Mouse (Mus musculus): ENCODE measurements around the gene Gna13.

Gene Gna13

GRCm38 (mm10) chr11:109385296-109385695, 22.7 kb downstream of the Gna13 start:
- TF ChIP-seq GATA4 (IDR thresholded peaks at IDR 0.05; ENCODE audit: insufficient replicate concordance, low read length) = no peak

DNA sequence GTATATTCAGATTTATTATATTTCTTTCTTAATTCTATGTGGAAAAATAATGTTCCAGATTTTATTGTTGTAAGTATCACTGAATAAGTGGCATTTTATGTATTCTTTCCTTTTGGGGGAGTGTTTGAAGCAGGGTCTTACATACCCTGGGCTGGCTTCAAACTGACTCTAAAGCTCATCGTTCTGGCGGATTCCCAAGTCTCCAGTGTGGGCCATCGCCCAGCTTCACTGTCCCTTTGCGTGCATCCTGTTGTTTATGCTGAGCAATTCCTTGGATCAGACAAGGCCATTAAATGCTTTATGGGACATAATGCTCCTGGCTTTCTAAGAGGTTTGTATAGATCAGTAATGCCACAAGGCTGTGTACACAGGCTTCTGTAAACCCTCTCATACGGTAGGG, 26.4 kb downstream of the Gna13 start:
- TF ChIP-seq GATA4 (IDR thresholded peaks at IDR 0.05; ENCODE audit: insufficient replicate concordance, low read length) = no peak

GRCm38 (mm10) chr11:109391200-109391599, 28.6 kb downstream of the Gna13 start:
- TF ChIP-seq GATA4 (IDR thresholded peaks at IDR 0.05; ENCODE audit: insufficient replicate concordance, low read length) = no peak

DNA sequence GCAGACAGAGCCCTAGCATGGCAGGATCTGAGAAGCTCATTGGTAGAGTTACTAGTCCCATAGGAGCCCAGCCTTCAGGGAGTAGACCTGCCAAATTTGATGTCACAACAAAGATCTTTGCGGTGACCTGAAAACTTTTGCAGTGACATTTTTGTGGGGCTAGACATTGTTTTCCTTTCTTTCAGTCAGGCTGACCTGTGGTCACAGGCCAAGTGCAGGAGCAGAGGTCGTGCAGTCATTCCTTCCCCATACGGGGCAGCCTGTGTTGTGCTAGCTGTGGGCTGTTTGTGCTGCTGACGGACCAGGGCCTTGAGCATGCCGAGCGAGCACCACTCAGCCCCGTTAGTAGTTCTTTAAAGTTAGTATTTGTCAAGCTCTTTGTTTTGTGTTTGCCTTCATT, 29.1 kb downstream of the Gna13 start:
- TF ChIP-seq GATA4 (IDR thresholded peaks at IDR 0.05; ENCODE audit: insufficient replicate concordance, low read length) = no peak

DNA sequence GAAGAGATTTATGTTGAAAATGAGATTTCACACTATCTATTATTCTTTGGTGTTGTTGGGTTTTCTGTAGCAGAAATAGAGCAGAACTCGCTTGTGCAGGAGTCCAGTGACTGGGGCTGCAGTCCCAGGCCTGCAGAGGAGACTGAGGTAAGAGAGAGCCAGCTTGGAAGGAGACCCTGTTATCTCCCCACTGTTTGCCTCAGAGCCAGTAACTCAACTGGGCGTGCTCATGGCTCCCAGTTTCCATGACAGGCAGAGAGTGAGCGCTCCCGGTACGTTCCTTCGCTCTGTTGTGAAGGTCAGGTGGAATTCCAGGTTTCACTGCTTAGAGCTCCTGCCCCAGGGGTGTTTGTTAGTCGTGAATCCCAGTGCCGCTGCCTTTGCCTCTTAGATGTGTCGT, 30.0 kb downstream of the Gna13 start:
- TF ChIP-seq GATA4 (IDR thresholded peaks at IDR 0.05; ENCODE audit: insufficient replicate concordance, low read length) = no peak

DNA sequence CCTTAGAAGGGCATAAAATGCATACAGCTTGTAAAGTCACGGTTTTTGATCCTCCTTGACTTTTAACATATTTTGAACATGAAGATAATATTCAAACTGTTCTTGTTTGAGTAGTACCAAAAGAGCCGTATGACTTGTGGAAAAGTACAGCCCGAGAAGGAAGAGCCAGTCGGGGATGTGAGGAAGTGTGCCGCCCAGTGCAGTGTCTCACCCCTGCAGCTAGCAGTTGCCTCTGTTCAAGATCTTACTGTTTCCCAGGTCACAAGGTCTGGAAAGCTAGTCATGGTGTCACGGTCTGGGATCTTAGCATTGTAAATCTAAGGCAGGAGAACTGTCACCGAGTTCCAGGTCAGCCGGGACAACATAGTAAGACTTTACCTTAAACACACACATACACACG, 32.1 kb downstream of the Gna13 start:
- TF ChIP-seq GATA4 (IDR thresholded peaks at IDR 0.05; ENCODE audit: insufficient replicate concordance, low read length) = no peak

DNA sequence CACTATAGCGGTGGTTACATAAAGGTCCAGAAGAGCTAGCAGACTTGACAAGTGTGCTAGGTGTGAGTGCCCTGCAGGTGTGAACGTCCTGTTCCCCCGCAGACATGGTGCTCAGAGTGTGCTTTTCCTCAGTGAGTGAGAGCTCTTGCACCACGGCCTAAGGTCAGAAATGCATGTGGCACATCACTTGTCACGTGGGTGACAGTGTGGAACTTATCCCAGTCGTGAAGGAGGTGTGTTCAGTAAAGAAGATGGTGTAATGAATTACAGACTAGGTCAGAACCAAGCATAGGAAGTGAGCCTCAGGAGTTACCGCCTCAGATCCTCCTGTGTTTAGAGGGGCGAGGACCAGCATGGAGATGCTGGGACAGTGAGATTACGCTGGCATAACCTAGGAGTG, 32.7 kb downstream of the Gna13 start:
- no peak for TF ChIP-seq GATA4 (IDR thresholded peaks at IDR 0.05; ENCODE audit: insufficient replicate concordance, low read length)

GRCm38 (mm10) chr11:109406431-109406830, 43.8 kb downstream of the Gna13 start:
- no peak for TF ChIP-seq GATA4 (IDR thresholded peaks at IDR 0.05; ENCODE audit: insufficient replicate concordance, low read length)

DNA sequence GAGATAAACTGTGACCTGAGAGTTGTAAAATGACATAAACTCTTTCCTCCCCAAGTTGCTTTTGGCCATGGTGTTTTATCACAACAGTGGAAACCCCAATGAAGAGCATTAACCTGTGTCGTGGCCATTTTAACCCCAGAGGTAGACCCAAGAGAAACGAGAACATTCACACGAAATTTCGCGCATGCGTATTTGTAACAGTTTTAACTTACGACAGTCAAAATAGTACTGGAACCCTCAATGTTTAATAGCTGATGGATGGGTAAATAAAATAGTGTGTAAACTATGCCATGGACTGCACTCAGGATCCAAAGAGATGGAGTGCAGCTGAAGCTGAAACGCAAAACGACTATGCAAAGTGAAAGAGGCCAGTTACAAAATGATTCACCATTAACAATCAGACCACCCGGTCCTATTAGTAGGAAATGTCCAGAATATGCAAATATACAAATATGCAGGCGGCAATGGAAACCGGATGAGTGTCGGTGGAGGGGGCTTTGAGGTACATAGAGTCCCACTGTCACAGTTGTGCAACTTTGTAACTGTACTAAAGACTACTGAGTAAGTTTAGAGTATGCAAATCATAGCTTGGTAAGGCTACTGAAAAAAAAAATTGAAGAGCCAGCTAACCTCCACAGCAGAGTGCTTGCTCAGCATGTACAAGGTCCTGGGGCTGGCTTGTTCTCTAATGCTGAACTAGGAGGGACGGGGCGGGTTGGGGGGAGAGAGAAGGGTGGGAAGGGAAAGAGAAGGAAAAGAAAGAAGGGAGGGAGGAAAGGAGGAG, 47.8 kb downstream of the Gna13 start:
- TF ChIP-seq GATA4 (IDR thresholded peaks at IDR 0.05; ENCODE audit: insufficient replicate concordance, low read length) = no peak

DNA sequence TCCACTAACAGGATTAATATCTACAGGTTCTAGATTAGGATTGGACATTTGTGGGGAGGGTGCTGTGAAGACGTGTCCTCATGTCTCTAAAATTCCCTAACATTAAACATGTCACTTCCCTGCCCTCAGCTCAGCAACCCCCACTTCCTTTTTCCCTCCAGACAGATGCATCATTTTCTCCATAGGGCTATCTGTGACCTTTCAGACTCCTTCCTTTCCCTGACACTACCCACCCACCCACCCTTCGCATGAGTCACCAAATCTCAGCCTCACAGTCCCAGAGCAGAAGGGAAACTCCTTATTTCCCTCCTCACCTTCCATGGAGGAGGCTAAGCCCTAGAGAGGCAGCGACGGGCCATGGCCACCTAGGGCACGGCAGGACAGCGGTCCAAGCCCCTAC, 51.0 kb downstream of the Gna13 start, which contains the start of gene 9930022D16Rik:
TSS of gene 9930022D16Rik (plus strand) at position 301 of the 400 bp plus-strand sequence.
- TF ChIP-seq GATA4 (IDR thresholded peaks at IDR 0.05; ENCODE audit: insufficient replicate concordance, low read length) = no peak

- TF ChIP-seq GATA4 (IDR thresholded peaks at IDR 0.05; ENCODE audit: insufficient replicate concordance, low read length) = no peak
These were observed 52.2 kb downstream of the Gna13 start for GRCm38 (mm10) chr11:109414802-109415201.

- no peak for TF ChIP-seq GATA4 (IDR thresholded peaks at IDR 0.05; ENCODE audit: insufficient replicate concordance, low read length)
These were observed 54.2 kb downstream of the Gna13 start for GRCm38 (mm10) chr11:109416709-109417420.

DNA sequence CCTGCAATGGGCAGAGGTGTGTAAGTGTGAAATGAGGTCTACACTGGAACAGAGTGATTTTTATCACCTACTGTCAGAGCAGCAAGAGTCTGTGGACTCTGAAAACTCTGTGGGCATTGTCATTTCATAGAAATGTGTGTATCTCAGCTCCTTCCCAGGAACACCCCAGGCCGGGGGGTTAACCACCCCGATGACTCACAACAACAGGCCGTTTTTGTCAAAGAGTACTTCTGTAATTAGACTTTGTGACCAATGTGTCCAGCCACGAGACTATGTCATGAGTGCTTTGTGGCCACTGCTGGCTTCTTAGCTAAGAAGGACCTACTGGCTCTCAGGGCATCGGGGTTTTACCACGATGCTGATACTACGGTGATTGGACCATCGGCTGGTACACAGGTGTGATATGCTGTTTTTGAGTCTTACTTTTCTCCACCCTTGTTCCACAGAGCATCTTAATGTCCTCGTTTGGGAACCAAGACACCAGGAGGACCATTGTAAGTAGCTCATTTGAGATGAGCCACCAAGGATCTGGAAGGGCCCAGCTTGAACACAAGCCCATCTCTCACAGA, 54.9 kb downstream of the Gna13 start:
- TF ChIP-seq GATA4 (IDR thresholded peaks at IDR 0.05; ENCODE audit: insufficient replicate concordance, low read length) = no peak

DNA sequence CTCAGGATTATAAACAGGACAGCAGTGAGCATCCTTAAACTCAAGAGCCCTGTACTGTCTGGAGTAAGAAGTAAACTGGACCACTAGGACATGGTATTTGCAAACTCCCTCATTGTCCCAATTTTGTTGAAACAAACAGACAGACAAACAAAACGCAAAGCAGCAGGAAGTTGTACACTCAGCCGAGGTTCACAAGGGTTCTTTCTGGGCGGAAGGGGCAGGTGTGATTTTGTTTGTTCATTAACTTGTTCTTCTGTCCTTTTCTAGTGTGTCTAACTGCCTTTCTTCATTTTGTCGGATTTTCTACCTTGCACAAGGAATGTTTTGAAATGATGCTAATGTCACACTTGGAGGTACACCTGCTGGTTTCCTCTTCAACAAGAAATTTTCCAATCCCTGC, 56.8 kb downstream of the Gna13 start:
- TF ChIP-seq GATA4 (IDR thresholded peaks at IDR 0.05; ENCODE audit: insufficient replicate concordance, low read length) = no peak

DNA sequence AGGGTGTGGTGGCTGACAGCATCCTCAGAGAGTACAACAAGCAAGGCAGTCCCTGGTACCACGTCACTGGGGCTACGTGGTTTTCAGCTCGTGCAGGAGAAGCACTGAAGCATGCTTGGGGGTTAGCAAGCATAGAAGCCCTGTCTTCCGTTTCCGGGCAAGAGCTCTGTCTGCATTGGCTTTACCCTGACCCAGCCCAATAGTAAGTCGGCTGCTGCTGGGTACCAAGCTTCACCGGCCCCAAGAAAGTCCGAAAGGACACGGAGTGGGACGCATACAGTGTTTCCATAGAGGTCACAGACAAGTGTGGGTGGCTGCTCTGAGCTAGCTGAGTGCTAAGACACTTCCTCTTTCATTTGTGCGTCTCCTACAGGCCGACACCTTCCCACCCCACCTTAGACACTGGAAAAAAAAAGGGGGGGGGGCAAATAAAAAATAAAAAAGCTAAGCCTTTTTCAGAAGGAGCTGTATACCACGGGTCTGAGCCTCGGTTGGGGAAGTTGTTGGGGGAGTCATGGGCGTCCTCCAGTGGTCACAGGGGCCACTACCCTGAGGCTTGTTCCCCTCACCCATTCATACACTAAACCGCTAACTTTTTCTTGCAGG, 57.4 kb downstream of the Gna13 start:
- no peak for TF ChIP-seq GATA4 (IDR thresholded peaks at IDR 0.05; ENCODE audit: insufficient replicate concordance, low read length)

- TF ChIP-seq GATA4 (IDR thresholded peaks at IDR 0.05; ENCODE audit: insufficient replicate concordance, low read length) = no peak
These were observed 57.9 kb downstream of the Gna13 start for GRCm38 (mm10) chr11:109420567-109420962.

All from liver, adult (tissue).